Comparison of ENCODE assay signal across 9 mouse cellular contexts in the genomic region with DNA sequence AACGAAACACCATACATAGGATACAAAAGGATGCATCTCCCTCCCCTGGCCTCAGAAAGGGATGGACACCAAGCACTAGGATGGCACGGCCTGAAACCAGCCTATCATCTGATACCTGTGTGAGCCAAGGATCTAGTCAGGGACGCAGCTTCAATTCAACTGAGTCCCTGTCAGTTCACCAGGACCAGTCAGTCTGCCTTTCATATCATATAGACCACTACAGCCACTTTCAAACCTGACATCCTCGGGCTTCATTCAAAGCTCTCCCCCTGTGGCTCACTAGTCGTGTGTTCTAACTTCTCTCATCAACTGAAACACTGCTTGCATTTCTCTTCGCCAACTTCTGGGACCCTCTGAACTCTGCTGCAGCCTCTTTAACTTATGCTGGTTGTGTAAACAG. TPM values are rescaled to one million over a fixed set of nuclear protein-coding genes. Genes with fewer than 3 reads are reported as not detected.
DNase-seq lines count a peak whose midpoint lies in the region; ATAC-seq and TF ChIP-seq lines count a peak whose summit lies in the region.
"Had no signal": no experiment of that assay in that cellular context is flagged by ENCODE, and none has a peak within 500 bp of the region (broad histone marks: within the 10 kb centered on the region; RNA-seq: fewer than 3 reads in every experiment).

No protein-coding gene starts in this region.

- intact Hi-C loops in left cerebral cortex, adult 2 months (cut with DNase I), result no loop called here
- intact Hi-C loops in left cerebral cortex, postnatal 14 days (cut with DNase I), result no loop called here

- no peak for ATAC-seq in forebrain, embryonic 11.5 days (replicated peaks; ENCODE audit: low FRiP score)
- no peak for ATAC-seq in neural tube, embryonic 14.5 days (ENCODE audit: low read depth)

- no peaks in the 10 kb centered on the region; the same call in 1 of the 2 replicates for H3K36me3 ChIP-seq in forebrain, embryonic 11.5 days (ENCODE audit: control insufficient read depth, insufficient read depth, low read length)
- peaks cover 37% of the 10 kb centered on the region for H3K36me3 ChIP-seq in limb, embryonic 10.5 days
- H3K36me3 ChIP-seq in neural tube, embryonic 14.5 days (ENCODE audit: control insufficient read depth, insufficient read depth, low read length), result no peaks in the 10 kb centered on the region

- peaks cover 5% of the 10 kb centered on the region for H3K4me1 ChIP-seq in forebrain, embryonic 11.5 days (replicated peaks; ENCODE audit: control insufficient read depth, insufficient read depth, low read length)
- H3K4me1 ChIP-seq in limb, embryonic 10.5 days, result peaks cover 10% of the 10 kb centered on the region
- peaks cover 11% of the 10 kb centered on the region for H3K4me1 ChIP-seq in neural tube, embryonic 14.5 days (ENCODE audit: control insufficient read depth, insufficient read depth, low read length)

- H3K27me3 ChIP-seq in forebrain, embryonic 11.5 days (ENCODE audit: control insufficient read depth, insufficient read depth, low read length), result no peaks in the 10 kb centered on the region
- H3K27me3 ChIP-seq in limb, embryonic 10.5 days (ENCODE audit: low read depth, poor library complexity, severe bottlenecking), result no peaks in the 10 kb centered on the region
- H3K27me3 ChIP-seq in neural tube, embryonic 14.5 days (ENCODE audit: control insufficient read depth, insufficient read depth, low read length), result no peaks in the 10 kb centered on the region

- DNase-seq in left cerebral cortex, adult 2 months (ENCODE audit: extremely low spot score in 1 of 2, low spot score in 2 of 2), result no peak
- no peak for DNase-seq in left cerebral cortex, postnatal 14 days (ENCODE audit: low spot score in 2 of 2)
- no peak for DNase-seq in forebrain, embryonic 11.5 days (ENCODE audit: low spot score)
- no peak for DNase-seq in limb, embryonic 10.5 days (ENCODE audit: low spot score)
- DNase-seq in retina, embryonic 14.5 days (ENCODE audit: low spot score), result no peak
- no peak for DNase-seq in thymus, postnatal 36 days
- DNase-seq in ovary, adult 18-20 months (ENCODE audit: low spot score), result no peak

- WGBS in forebrain, embryonic 11.5 days, result 85% methylated on average over 6 of the region's 6 CpGs
- 90% methylated on average over 6 of the region's 6 CpGs for WGBS in limb, embryonic 10.5 days
- WGBS in neural tube, embryonic 14.5 days, result 84% methylated on average over 6 of the region's 6 CpGs

- H3K9me3 ChIP-seq in forebrain, embryonic 11.5 days (ENCODE audit: control insufficient read depth, low read length), result no peaks in the 10 kb centered on the region
- H3K9me3 ChIP-seq in limb, embryonic 10.5 days (replicated peaks), result no peaks in the 10 kb centered on the region
- H3K9me3 ChIP-seq in neural tube, embryonic 14.5 days (ENCODE audit: control insufficient read depth, low read length), result no peaks in the 10 kb centered on the region

- TF ChIP-seq CTCF in left cerebral cortex, adult 2 months (IDR thresholded peaks at IDR 0.05), result no peak

- peak overlapping the region; percentile 51 for H3K4me2 ChIP-seq in forebrain, embryonic 11.5 days (ENCODE audit: low read depth, low read length, severe bottlenecking)
- peak overlapping the region; percentile 53 for H3K4me2 ChIP-seq in neural tube, embryonic 14.5 days (ENCODE audit: low read depth, low read length)

- H3K4me3 ChIP-seq in left cerebral cortex, adult 2 months, result peak overlapping the region; percentile 90
- H3K4me3 ChIP-seq in forebrain, embryonic 11.5 days (ENCODE audit: low read depth, low read length), result peak overlapping the region; percentile 96
- peak overlapping the region; percentile 80 for H3K4me3 ChIP-seq in limb, embryonic 10.5 days
- H3K4me3 ChIP-seq in neural tube, embryonic 14.5 days (ENCODE audit: low read depth, low read length), result peak overlapping the region; percentile 94

- H3K27ac ChIP-seq in left cerebral cortex, adult 2 months, result peak overlapping the region; percentile 21; the same call in 1 of the 2 replicates
- H3K27ac ChIP-seq in forebrain, embryonic 11.5 days (ENCODE audit: low read depth, low read length), result no peak overlapping the region
- H3K27ac ChIP-seq in limb, embryonic 10.5 days, result no peak overlapping the region
- no peak overlapping the region for H3K27ac ChIP-seq in neural tube, embryonic 14.5 days (ENCODE audit: low read depth, low read length)

- no peak overlapping the region; the same call in 1 of the 2 replicates for H3K9ac ChIP-seq in forebrain, embryonic 11.5 days (ENCODE audit: low read length)
- peak overlapping the region; percentile 37; the same call in 1 of the 2 replicates for H3K9ac ChIP-seq in neural tube, embryonic 14.5 days (replicated peaks; ENCODE audit: low read depth, low read length)

RNA-seq across cellular contexts. Expression of gene Zfp869, which starts 4.8 kb away (rescaled TPM):
- 10 to 100 TPM; 19.9 to 22.6 TPM for total RNA-seq in left cerebral cortex, adult 2 months (2021)
- 10 to 100 TPM; 15.8 to 16.0 TPM for total RNA-seq in left cerebral cortex, postnatal 14 days (2021)
- polyA plus RNA-seq in forebrain, embryonic 11.5 days (2014; fragmentation: Nextera tagmentation; extraction: Ambion mirVana), result 31.6 and 37.8 TPM in 2 replicates
- polyA plus RNA-seq in limb, embryonic 10.5 days (2016; fragmentation: Nextera tagmentation; extraction: Ambion mirVana), result 30.6 and 34.0 TPM in 2 replicates
- 29.3 and 30.3 TPM in 2 replicates for polyA plus RNA-seq in neural tube, embryonic 14.5 days (2014; fragmentation: Nextera tagmentation; extraction: Ambion mirVana)

RNA-seq across cellular contexts. Expression of gene Zfp963, which starts 34.4 kb away (rescaled TPM):
- 1 to 10 TPM; 3.7 to 3.9 TPM for total RNA-seq in left cerebral cortex, adult 2 months (2021)
- 1 to 10 TPM; 4.0 to 5.1 TPM for total RNA-seq in left cerebral cortex, postnatal 14 days (2021)
- 5.8 and 8.2 TPM in 2 replicates for polyA plus RNA-seq in forebrain, embryonic 11.5 days (2014; fragmentation: Nextera tagmentation; extraction: Ambion mirVana)
- polyA plus RNA-seq in limb, embryonic 10.5 days (2016; fragmentation: Nextera tagmentation; extraction: Ambion mirVana), result 4.3 and 6.4 TPM in 2 replicates
- 8.8 and 9.3 TPM in 2 replicates for polyA plus RNA-seq in neural tube, embryonic 14.5 days (2014; fragmentation: Nextera tagmentation; extraction: Ambion mirVana)

RNA-seq across cellular contexts. Expression of gene Gm20422, which starts 59.3 kb away (rescaled TPM):
- 1 to 10 TPM in 1 of 2 experiments, under 1 TPM in 1; 1.00 to 1.4 TPM for total RNA-seq in left cerebral cortex, adult 2 months (2021)
- total RNA-seq in left cerebral cortex, postnatal 14 days (2021), result 1 to 10 TPM in 1 of 2 experiments, not detected in 1; 1.5 TPM
- polyA plus RNA-seq in forebrain, embryonic 11.5 days (2014; fragmentation: Nextera tagmentation; extraction: Ambion mirVana), result 0.68 and 0.91 TPM in 2 replicates
- 0.19 TPM in 1 of 2 replicates, not detected in the other for polyA plus RNA-seq in limb, embryonic 10.5 days (2016; fragmentation: Nextera tagmentation; extraction: Ambion mirVana)
- polyA plus RNA-seq in neural tube, embryonic 14.5 days (2014; fragmentation: Nextera tagmentation; extraction: Ambion mirVana), result 0.45 and 0.86 TPM in 2 replicates
- polyA plus RNA-seq: testis, adult 2 months had no signal
